Mouse (Mus musculus) retina, embryonic 14.5 days (tissue): ENCODE results near the gene Tab1.

Source experiments
- DNase-seq: peaks from one replicate; pipeline ENCODE4 v3.0.0-alpha.2; 2015; ENCODE audit warnings: low spot score

The Tab1 gene

GRCm38 (mm10) chr15:80163274-80163673 lies 30.3 kb downstream of the Tab1 start:
- DNase-seq, result no peak

DNA sequence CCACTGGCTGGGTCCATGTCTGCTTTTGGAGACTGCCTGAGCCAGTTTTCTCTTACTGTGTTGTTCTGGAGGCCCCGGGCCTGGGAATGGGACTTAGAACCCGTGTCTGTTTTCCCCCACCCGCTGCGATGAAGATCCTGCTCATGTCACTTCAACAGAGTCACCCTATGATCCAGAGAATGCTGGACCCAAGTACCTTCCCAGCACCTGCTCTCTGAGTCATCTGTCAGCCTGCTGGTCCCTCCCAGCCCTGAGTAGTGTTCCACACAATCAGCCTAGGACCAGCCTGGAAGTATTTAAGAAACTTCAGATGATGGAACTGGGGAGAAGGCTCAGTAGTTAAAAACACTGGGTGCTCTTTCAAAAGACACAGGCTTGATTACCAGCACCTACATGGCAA lies 30.8 kb downstream of the Tab1 start:
- no peak for DNase-seq

GRCm38 (mm10) chr15:80165396-80165795 lies 32.5 kb downstream of the Tab1 start:
- no peak for DNase-seq

DNA sequence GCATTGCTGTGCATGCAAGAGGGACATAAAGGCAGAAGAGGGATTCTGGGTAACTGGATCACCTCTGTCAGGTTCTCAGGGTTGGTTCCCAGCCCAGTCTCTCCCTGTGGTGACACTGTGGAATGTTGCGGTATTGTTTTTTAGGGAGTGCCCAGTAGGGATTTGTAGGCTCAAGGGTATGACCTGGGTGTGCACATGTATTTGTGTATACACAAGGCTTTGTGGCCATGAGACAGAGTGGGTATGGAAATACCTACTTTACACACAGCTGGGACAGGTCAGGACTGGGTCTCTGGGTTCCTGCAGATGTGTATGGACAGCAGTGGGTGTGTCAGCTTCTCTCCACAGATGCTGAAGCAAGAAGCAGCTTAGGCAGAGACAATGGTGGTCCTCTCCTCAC lies 36.6 kb downstream of the Tab1 start:
- no peak for DNase-seq

DNA sequence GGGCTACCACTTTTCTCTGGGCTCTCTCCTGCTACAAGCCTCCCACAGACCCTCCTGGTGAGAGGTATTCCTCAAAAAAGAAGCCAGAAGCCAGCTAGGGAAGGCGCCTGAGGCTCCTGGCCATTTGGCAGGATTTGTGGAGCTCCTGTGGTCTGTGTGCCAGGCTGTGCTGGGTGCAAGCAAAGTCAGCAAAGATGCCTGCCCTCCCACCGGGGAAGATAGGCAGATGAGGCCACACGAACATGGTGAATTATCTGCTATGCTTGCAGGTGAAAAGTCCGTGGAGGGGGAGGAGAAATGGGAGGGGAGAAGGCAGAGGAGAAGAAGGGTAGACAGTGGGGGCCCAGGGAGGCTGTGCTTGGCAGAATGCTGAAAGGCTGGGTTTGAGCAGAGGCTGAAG lies 37.4 kb downstream of the Tab1 start:
- DNase-seq, result no peak

DNA sequence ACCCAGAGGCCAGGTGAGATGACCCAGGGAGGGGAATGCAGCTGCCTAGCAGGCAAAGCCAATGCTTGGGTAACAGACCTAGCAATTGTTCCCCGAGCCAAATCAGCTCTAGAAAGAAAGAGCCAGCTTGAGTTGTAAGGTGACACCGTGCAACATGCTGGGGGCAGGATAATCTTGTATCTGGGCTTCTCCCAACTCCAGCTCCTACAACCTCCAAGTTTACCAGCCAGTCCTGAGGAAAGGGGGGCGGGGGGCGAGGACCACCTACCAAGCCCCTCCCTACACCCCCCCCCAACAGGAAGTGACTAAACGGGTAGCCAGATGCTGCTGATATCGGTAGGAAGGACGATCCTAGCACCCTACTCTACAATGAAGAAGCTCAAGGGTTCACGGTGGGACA lies 38.4 kb downstream of the Tab1 start:
- peak; percentile 2 for DNase-seq

GRCm38 (mm10) chr15:80171791-80172190 lies 38.9 kb downstream of the Tab1 start:
- DNase-seq, result no peak

DNA sequence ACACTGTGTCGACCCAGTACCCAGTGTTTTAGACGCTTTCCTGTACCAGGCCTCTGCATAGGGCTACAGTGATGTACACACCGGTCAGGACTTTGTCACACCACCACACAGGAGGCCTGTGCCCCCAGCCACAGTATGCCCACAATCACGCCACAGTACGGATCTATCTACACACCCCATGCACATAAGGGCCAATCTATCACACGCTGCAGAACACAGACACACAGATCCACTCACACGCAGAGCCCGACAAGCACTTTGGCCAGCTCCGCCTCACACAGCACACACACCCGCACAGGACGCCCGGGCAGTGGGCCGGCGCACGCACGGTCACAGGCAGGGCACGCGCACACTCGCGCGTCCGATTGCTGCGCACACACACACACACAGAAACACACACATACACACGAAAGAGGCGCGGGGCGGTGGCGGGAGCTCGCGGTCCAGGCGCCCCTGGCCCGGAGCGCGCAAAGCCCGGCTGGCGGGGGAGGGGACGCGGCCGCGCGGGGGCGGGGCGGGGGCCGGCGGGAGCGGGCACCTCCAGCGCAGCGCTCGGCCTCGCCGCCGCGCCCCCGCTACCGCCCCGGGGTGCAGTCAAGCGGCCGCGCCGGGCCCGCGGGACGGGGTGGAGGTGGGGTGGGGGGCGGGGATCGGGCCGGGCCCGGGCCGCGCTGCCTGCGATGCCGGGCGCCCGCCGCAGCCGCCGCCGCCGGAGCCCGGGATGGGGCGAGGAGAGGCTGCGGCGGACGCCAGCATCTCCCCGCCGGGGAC lies 40.3 kb downstream of the Tab1 start, which contains the start of gene Mgat3:
Mgat3 (plus strand) TSS at position 721 of the 771 bp plus-strand sequence.
- DNase-seq, result peak; percentile 66

DNA sequence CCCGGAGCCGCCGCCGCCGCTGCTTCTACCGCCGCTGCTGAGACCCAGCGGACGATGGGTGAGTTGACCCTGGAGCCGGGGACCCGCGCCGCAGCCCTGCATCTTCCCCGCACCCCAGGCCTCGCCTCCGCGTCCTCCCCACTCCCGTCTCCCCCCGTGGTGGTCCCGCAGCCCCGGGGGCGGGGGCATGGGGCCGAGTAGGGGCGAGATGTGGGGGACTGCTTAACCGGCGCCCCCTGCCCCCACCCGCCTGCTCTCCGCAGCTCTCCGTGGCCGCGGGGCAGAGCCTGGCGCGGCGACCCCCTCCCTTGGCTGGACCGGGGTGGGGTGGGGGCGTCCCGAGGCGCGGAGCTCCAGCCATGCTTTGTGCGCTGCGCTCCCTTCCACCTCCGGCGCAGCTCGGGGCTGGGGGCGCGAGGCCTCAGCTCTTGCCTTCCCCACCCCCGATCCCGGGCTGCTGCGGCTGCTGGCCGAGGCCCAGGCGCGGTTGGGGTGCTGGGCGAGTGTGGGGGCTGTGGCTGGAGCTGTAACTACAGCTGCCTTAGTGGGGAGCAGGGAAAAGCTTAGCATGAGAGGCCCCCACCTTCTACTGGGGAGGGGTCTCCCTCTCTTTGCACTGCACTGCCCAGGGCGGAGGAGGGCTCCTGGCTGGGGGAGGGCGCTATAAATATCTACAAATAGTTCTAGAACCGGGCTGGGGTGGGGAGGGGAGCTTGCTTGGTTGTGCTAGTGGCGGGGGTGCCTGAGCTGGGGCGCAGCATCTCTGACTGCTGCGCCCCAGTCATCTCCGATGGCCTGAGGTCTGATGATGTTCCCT lies 41.1 kb downstream of the Tab1 start:
- peak; percentile 53 for DNase-seq

DNA sequence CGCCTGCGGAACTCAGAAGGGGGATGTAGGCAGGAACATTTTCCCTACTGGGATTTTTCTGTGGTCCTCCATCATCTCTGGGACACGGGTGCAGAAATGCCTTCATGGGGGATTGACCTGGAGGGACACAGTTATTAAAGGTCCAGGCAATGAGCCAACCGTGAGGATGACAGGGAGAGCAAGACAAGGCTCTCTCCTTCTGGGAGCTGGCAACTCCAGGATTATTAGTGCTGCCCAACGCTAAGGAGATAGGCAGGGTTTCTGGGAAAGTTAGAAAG lies 41.6 kb downstream of the Tab1 start:
- no peak for DNase-seq

DNA sequence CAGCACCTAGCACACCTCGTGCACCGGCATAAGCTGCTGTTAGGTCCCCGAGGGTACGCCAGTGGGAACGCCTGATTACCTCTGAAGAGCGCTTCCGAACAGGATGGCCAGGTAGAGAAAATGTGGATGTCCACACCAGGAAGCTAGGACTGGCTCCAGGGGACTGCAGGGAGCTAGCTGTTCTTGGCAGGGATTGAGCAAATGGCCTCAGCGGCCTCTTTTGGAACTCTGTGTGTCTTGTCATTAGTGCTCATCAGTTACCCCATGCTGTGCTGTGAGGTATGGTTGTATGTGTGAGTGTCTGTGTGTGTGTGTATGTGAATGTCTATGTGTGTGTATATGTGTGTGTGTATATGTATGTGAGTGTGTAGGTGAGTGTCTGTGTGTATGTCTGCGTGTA lies 42.4 kb downstream of the Tab1 start:
- peak; percentile 12 for DNase-seq

- DNase-seq, result no peak
Measured at GRCm38 (mm10) chr15:80175756-80176155, 42.8 kb downstream of the Tab1 start.

DNA sequence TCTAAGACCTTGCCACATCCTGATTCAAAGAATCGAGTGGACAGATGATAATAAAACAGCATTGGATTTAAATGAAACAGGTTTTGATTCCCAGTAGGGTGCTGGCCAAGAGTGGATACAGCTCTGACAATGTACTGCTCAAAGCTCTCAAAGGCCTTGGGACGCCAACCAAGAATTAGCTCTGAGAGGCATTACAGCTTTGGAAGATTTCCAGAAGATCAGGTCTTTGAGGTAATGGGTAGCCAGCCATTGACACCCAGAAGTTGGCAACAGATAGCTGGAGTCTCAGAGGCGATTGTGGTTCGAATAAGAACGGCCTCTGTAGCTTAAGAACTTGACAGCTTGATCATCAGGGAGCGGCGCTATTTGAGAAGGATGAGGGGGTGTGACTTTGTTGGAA lies 48.6 kb downstream of the Tab1 start:
- no peak for DNase-seq

DNA sequence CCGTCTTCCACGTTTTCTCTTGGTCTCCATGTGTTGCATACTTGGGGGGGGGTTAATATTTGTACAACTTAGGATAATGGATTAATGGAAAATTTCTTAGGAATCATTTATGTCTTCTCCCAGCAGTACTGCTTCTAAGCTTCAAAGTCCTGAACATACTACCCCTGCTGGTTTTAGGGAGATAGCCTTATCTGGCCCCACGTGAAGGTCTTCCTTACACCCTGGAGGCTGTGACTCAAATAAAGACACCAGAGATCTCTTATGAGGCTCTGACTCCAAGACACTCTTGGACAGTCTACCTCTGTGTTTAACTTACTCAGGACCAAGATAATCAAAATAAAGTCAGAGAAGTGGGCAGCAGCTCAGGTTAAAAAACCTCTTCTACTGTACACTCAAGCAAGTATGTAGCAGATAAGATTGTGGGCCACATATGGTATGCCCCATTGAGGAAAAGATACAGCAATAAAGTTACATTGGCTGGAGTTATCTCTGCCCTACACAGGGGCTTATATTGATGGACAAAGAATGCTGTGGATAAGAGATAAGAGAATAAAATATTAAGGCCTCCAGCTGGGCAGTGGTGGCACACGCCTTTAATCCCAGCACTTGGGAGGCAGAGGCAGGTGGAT lies 49.3 kb downstream of the Tab1 start:
- DNase-seq, result no peak

GRCm38 (mm10) chr15:80188927-80189326 lies 56.0 kb downstream of the Tab1 start:
- no peak for DNase-seq

GRCm38 (mm10) chr15:80190075-80190474 lies 57.1 kb downstream of the Tab1 start:
- DNase-seq, result no peak

DNA sequence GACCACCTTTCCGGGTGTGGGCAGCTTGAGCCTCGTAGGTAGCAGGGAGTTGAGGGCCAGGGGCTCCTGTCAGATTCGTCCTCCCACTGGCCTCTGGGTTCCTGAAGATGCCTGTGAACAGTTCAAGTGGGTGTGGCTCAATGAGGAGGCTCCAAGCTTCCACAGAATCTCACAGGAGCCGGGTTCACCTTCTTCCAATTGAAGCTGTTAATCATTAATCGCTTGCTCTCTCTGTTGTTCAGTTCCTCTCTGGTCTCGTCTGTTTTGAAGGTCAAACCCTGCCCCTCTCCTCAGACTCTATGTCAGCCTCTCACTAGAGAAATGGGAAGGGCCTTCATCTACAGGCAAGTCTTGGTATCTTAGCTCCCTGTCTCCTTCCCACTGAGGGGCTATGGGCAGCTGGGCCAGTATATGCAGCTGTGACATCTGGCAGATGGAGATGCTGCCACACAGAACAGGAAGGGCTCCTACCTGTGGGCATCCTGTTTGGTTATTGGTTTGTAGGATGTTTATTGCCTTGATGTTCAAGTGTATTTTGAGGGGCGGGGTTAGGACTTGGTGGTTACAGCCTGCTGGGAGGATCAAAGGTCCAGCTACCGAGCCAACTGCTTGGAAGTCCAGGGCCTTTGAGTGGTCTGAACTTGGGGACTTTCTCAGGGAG lies 58.8 kb downstream of the Tab1 start:
- no peak for DNase-seq

DNA sequence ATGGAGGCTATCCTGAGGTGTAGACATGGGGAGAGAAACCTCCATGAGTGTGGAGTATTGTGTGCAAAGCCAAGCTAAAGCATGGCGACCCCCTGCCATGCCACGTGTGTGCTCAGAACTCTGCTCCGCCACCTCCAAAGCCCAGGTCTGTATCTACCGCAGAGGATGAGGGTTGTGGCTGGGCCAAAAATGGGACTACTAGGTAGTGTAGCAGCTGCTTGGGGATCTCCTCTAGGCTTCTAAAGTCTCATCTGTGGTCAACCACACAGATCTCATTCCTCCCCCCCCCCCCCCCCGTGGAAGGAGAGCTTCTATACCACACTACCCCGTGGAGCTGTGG lies 59.3 kb downstream of the Tab1 start:
- no peak for DNase-seq

DNA sequence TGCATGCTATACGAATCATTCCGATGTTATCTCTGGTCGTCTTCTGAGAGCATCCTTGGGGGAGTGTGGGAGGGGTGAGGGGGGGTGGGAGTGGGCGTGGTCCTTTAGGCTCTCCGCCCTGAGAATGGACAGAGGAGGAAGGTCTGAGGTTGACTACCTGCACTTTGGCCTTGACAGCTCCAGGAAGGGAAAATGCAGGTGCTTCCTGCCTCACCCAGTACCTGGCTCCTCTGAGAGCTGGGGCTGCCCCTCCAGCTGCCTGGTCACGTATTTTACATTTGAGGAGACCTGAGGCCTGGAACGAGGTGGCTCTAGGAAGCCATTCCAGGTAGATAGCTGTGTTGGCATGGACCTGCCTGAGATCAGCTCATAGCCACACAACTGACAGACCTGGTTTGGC lies 59.9 kb downstream of the Tab1 start:
- DNase-seq, result no peak

- no peak for DNase-seq
Measured at GRCm38 (mm10) chr15:80199556-80199955, 66.6 kb downstream of the Tab1 start.

GRCm38 (mm10) chr15:80202111-80202775 lies 69.3 kb downstream of the Tab1 start:
- DNase-seq, result no peak

- peak; percentile 37 for DNase-seq
Measured at GRCm38 (mm10) chr15:80203406-80203805, 70.5 kb downstream of the Tab1 start.
